Mouse (Mus musculus) CH12.LX (cell line): ENCODE results near the gene Phf7. TPM values are rescaled to one million over a fixed set of nuclear protein-coding genes. Genes with fewer than 3 reads are reported as not detected.
A peak's percentile ranks its signal among the peaks of the same experiment; 100 is the strongest.

ENCODE experiments used
- DNase-seq: peaks from one replicate; pipeline ENCODE4 v3.0.0-alpha.2; 2013; ENCODE audit errors: extremely low read depth
- H3K27ac ChIP-seq: 2 replicates; pipeline ENCODE4 v1.5.1; 2012; ENCODE audit warnings: low read depth, mild to moderate bottlenecking, control low read depth, moderate library complexity; ENCODE audit not compliant: insufficient read depth
- H3K27me3 ChIP-seq: replicated peaks from 2 replicates; pipeline ENCODE3; 2012; ENCODE audit warnings: inconsistent platforms
- H3K36me3 ChIP-seq, 2 experiments: replicated peaks in 1 of 2; 2 replicates each; pipeline versions ENCODE3 to v1.6.1; 2012; ENCODE audit warnings: inconsistent platforms in 1 of 2, low read length in 1 of 2, mild to moderate bottlenecking in 1 of 2, mixed read lengths in 1 of 2, moderate library complexity in 1 of 2; ENCODE audit not compliant: control insufficient read depth in 1 of 2, insufficient read depth in 1 of 2
- H3K4me1 ChIP-seq, 2 experiments: 2 replicates each; pipeline ENCODE4 v1.6.1; 2012; ENCODE audit warnings: inconsistent platforms in 1 of 2, moderate library complexity in 1 of 2; ENCODE audit not compliant: insufficient read depth in 2 of 2, control insufficient read depth in 1 of 2
- H3K4me2 ChIP-seq: 2 replicates; pipeline ENCODE4 v1.6.1; 2012; ENCODE audit warnings: low read depth, mild to moderate bottlenecking, control low read depth; ENCODE audit not compliant: poor library complexity, insufficient read depth, severe bottlenecking
- H3K4me3 ChIP-seq, 3 experiments: fragments of 150-350 bp in 1 of 3; sonication (generic) in 1 of 3; replicated peaks in 1 of 3; 2 replicates each; pipeline versions ENCODE3 to v1.5.1; 2011 to 2012; ENCODE audit warnings: low read depth in 2 of 3, low read length in 2 of 3, mild to moderate bottlenecking in 2 of 3, moderate library complexity in 2 of 3, control low read depth in 1 of 3, improper control_type of control experiment in 1 of 3, inconsistent platforms in 1 of 3, mixed read lengths in 1 of 3; ENCODE audit not compliant: poor library complexity in 1 of 3
- H3K79me2 ChIP-seq: replicated peaks from 2 replicates; pipeline ENCODE4 v1.6.1; 2012; ENCODE audit warnings: mild to moderate bottlenecking, moderate library complexity; ENCODE audit not compliant: control insufficient read depth, poor library complexity, insufficient read depth, severe bottlenecking; ENCODE audit errors: extremely low read depth
- H3K9ac ChIP-seq: 2 replicates; pipeline ENCODE4 v1.6.1; 2012; ENCODE audit warnings: low read depth, mild to moderate bottlenecking, control low read depth, moderate library complexity; ENCODE audit not compliant: insufficient read depth
- H3K9me3 ChIP-seq: replicated peaks from 2 replicates; pipeline ENCODE3; 2012; ENCODE audit warnings: low read length, inconsistent platforms, mixed read lengths
- CTCF ChIP-seq, 2 experiments: IDR thresholded peaks in 1 of 2; conservative IDR thresholded peaks in 1 of 2; 2 replicates each; pipeline ENCODE4 v1.5.1; 2011 to 2012; ENCODE audit warnings: low read depth in 2 of 2, low read length in 2 of 2, improper control_type of control experiment in 1 of 2, inconsistent platforms in 1 of 2, mild to moderate bottlenecking in 1 of 2, moderate library complexity in 1 of 2
- ELF1 ChIP-seq: IDR thresholded peaks from 2 replicates; pipeline ENCODE4 v1.6.1; 2014; ENCODE audit warnings: low read depth, mild to moderate bottlenecking, inconsistent platforms, low read length, improper control_type of control experiment
- EP300 ChIP-seq: IDR thresholded peaks from 2 replicates; pipeline ENCODE4 v1.6.1; 2011; ENCODE audit warnings: low read length, improper control_type of control experiment
- ETS1 ChIP-seq: conservative IDR thresholded peaks from 2 replicates; pipeline ENCODE4 v1.6.1; 2012; ENCODE audit warnings: low read depth, mild to moderate bottlenecking, inconsistent platforms, low read length, improper control_type of control experiment, moderate library complexity
- JUN ChIP-seq: IDR thresholded peaks from 2 replicates; pipeline ENCODE4 v1.6.1; 2011; ENCODE audit warnings: low read depth, mild to moderate bottlenecking, low read length, improper control_type of control experiment, moderate library complexity; ENCODE audit not compliant: insufficient read depth
- MXI1 ChIP-seq: IDR thresholded peaks from 2 replicates; pipeline ENCODE4 v1.6.1; 2011; ENCODE audit warnings: mild to moderate bottlenecking, low read depth, low read length, improper control_type of control experiment
- MYC ChIP-seq: IDR thresholded peaks from 2 replicates; pipeline ENCODE4 v1.6.1; 2011; ENCODE audit warnings: low read depth, mild to moderate bottlenecking, improper control_type of control experiment, low read length
- PAX5 ChIP-seq: IDR thresholded peaks from 2 replicates; pipeline ENCODE4 v1.6.1; 2012; ENCODE audit warnings: low read length, inconsistent platforms, mixed read lengths
- POLR2A ChIP-seq: IDR thresholded peaks from 2 replicates; pipeline ENCODE4 v1.6.1; 2011; ENCODE audit warnings: low read depth, mild to moderate bottlenecking, improper control_type of control experiment, low read length
- RAD21 ChIP-seq: IDR thresholded peaks from 2 replicates; pipeline ENCODE4 v1.6.1; 2011; ENCODE audit warnings: low read depth, mild to moderate bottlenecking, low read length, improper control_type of control experiment, moderate library complexity
- RCOR1 ChIP-seq: conservative IDR thresholded peaks from 2 replicates; pipeline ENCODE4 v1.6.1; 2012; ENCODE audit warnings: low read depth, mild to moderate bottlenecking, inconsistent platforms, low read length, improper control_type of control experiment
- SMC3 ChIP-seq: IDR thresholded peaks from 2 replicates; pipeline ENCODE4 v1.6.1; 2011; ENCODE audit warnings: low read depth, low read length, improper control_type of control experiment
- TCF12 ChIP-seq: IDR thresholded peaks from 2 replicates; pipeline ENCODE4 v1.6.1; 2014; ENCODE audit warnings: low read depth, mild to moderate bottlenecking, inconsistent platforms, low read length, improper control_type of control experiment
- ZC3H11A ChIP-seq: IDR thresholded peaks from 2 replicates; pipeline ENCODE4 v1.6.1; 2012; ENCODE audit warnings: low read depth, mild to moderate bottlenecking, inconsistent platforms, low read length, improper control_type of control experiment
- ZKSCAN1 ChIP-seq: IDR thresholded peaks from 2 replicates; pipeline ENCODE4 v1.6.1; 2012; ENCODE audit warnings: low read depth, inconsistent platforms, low read length, improper control_type of control experiment, borderline replicate concordance
- ZMIZ1 ChIP-seq: IDR thresholded peaks from 2 replicates; pipeline ENCODE4 v1.6.1; 2012; ENCODE audit warnings: low read depth, mild to moderate bottlenecking, inconsistent platforms, low read length, improper control_type of control experiment
- ZNF384 ChIP-seq: IDR thresholded peaks from 2 replicates; pipeline ENCODE4 v1.6.1; 2012; ENCODE audit warnings: low read depth, low read length, improper control_type of control experiment, inconsistent platforms
- dilution Hi-C: fragments of 300-500 bp; cut with MboI; formaldehyde crosslinking; loops from 2 replicates; pipeline ENCODE4 v1.14.3; 2020; ENCODE audit warnings: low sequenced_read_pairs; ENCODE audit not compliant: extremely low pct_unique_long_range_greater_than_20kb, extremely low pct_ligation_motif_present
- in situ Hi-C: fragments of 300-500 bp; cut with MboI; formaldehyde crosslinking; loops from 3 replicates; pipeline ENCODE4 v1.14.3; 2019; ENCODE audit warnings: low sequenced_read_pairs, low pct_ligation_motif_present, low pct_unique_long_range_greater_than_20kb, mixed read lengths
- polyA plus RNA-seq: library from polyadenylated mRNA; unstranded; fragments of >175 nt; gene quantifications from 2 replicates; pipeline ENCODE4 v1.2.1, GENCODE M21; 2012; ENCODE audit warnings: low read depth; ENCODE audit not compliant: insufficient read length
- total RNA-seq, 2 experiments: library from RNA; depleted of rRNA; stranded (reverse); fragments of 300-350 nt in 1 of 2; fragments of >200 nt in 1 of 2; gene quantifications; 2 replicates each; pipeline ENCODE4 v1.2.3; 2012 to 2014

Phf7 gene
- total and polyA plus RNA-seq, 3 experiments: 10.0 to 13.9 (median 13.5) TPM

DNA sequence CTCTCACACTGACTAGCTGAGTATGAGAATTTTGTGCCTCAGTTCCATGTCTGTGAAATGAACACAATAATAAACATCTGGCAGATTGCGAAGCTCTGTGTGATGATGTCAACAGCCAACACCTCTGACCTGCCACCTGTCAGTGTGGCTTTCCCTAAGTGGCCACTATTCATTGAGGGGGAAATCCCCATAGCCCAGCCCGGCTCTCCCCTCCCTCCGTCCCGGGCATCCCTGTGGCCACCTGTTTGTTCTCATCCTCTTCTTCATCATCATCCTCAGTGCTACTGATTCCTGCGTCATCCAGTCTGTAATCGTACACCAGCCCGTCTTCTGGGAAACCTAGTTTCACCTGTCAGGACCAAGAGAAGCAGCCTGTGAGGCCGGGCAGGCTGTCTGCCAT, 34.6 kb upstream of the Phf7 start:
- Histone ChIP-seq H3K9me3 (no peaks in the 10 kb centered on the region), H3K27me3 (peaks cover 20% of the 10 kb centered on the region), H3K27ac (no peak overlapping the region), H3K4me1 (peaks cover 12 to 23% of the 10 kb centered on the region in 2 experiments), H3K9ac (no peak overlapping the region), H3K79me2 (no peaks in the 10 kb centered on the region), H3K36me3 (no peaks in the 10 kb centered on the region), H3K4me2 (peak overlapping the region; percentile 73), H3K4me3 (no peak overlapping the region)
- dilution Hi-C loops: no loop called here
- in situ Hi-C loops: no loop called here
- TF ChIP-seq ZKSCAN1: no peak
- no peak for TF ChIP-seq POLR2A
- peak; percentile 38; the same call in 1 of the 2 replicates for TF ChIP-seq ETS1
- TF ChIP-seq MYC: no peak
- no peak for TF ChIP-seq RAD21
- TF ChIP-seq TCF12: peak; percentile 85
- no peak; the same call in 1 of the 2 replicates for TF ChIP-seq MXI1
- peak; percentile 67; the same call in 1 of the 2 replicates for TF ChIP-seq EP300
- peak; percentile 52; the same call in 1 of the 2 replicates for TF ChIP-seq RCOR1
- peak; percentile 35 for DNase-seq

DNA sequence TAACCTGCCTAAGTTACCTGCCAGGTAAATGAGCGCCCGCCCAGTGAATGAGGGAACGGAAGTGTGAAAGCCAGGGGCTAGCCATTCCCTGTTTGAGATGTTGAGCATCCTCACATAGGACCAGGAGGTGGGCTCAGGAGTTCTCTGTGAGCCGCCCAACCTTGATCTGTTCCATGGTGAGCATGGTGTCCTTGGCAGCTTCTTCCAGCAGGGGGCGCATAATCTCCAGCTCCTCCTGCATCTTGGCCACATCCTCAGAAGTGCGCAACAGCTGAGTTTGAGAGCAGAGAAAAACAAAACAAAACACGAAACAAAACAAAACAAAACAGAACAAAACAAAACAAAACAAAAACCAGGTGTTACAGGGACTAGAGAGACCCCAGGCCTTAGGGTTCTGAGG, 21.0 kb upstream of the Phf7 start:
- TF ChIP-seq RAD21 (peak; percentile 82), CTCF (conservative IDR thresholded peaks at IDR 0.05 in 1 of 2, IDR thresholded peaks at IDR 0.05 in 1 of 2; ENCODE audit: low read depth in 2 of 2, low read length in 2 of 2) (peak; percentile 86 to 93), ZC3H11A (peak; percentile 57), SMC3 (peak; percentile 95), MYC (no peak), EP300 (no peak), ELF1 (0 out of 2 replicates have a peak, but pooled peaks have one; percentile 25), ZMIZ1 (no peak), ZNF384 (peak; percentile 61), JUN (no peak), PAX5 (no peak)
- TF ChIP-seq, all 38 proteins: peak for 6

More for the DNA sequence above, 21.0 kb upstream of the Phf7 start:
- Histone ChIP-seq H3K27ac (no peak overlapping the region), H3K4me1 (peaks cover 0 to 5% of the 10 kb centered on the region in 2 experiments; a peak in 2 of 4 replicates), H3K9ac (no peak overlapping the region), H3K4me3 (no peak overlapping the region), H3K79me2 (no peaks in the 10 kb centered on the region), H3K27me3 (no peaks in the 10 kb centered on the region), H3K4me2 (no peak overlapping the region), H3K9me3 (no peaks in the 10 kb centered on the region), H3K36me3 (no peaks in the 10 kb centered on the region)
- peak; percentile 79 for DNase-seq
- dilution Hi-C loops (no loop called here), in situ Hi-C loops (loop anchor here (5.0 kb wide), 2 partner anchors 45 to 190 kb away; no protein-coding TSS in a partner anchor)
